Mouse (Mus musculus): ENCODE results near the gene Pcp2.

DNA sequence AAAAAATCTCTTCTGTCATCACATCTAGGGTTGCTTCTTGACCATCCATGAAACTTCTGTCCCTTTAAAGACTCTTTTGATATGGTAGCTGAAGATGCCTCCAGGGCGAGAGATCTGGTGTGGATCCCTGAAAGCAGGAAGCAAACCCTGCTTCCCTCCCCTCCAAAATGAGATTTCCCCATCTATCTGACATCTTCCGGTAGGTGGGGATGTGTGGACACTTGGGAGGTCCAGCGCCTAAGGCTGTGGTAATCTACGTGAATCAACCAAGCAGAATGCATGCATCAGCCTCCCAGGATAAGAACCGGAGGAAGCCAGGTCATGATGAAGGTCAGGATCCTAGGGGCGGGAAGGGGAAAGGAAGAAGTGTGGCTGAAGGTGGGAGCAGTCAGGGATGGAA, 40.2 kb upstream of the Pcp2 start, which contains the start of gene Mcemp1:
- TF ChIP-seq CTCF (IDR thresholded peaks at IDR 0.05; ENCODE audit: borderline replicate concordance, insufficient read depth, low read depth, low read length) = no peak
- TF ChIP-seq POLR2A (IDR thresholded peaks at IDR 0.05; ENCODE audit: borderline replicate concordance, insufficient read depth, low read length) = no peak

Measured in cerebellum, adult 2 months (tissue).